ENCODE assay signal across 8 mouse cellular contexts in the genomic region with DNA sequence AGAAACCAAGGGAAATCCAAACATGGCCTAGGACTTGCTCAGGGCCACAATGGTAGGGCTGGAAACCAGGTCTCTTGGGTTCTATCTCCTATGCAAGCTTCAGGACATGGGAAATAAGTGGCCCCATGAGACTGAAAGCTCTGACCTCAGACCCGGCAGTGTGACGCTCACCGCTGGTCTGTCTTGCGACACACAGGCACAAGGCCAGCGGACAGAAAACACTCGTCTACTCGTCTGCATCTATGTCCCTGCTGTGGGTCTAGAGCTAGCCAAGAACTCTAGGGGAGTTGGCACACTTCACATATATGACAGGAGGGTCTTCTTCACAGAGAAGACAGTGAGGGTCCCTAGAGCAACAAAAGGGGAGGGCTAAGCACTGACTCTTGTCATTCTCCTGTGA. TPM values are rescaled to one million over a fixed set of nuclear protein-coding genes. Genes with fewer than 3 reads are reported as not detected.
DNase-seq lines count a peak whose midpoint lies in the region; ATAC-seq and TF ChIP-seq lines count a peak whose summit lies in the region.

No protein-coding gene starts in this region.

- TF ChIP-seq POLR2A in thymus, adult 2 months (IDR thresholded peaks at IDR 0.05; ENCODE audit: control insufficient read depth, extremely low read depth, insufficient read depth, low read length, poor library complexity) = no peak

- no peak overlapping the region for H3K9ac ChIP-seq in midbrain, embryonic 12.5 days (replicated peaks)

- 25% methylated on average over 7 of the region's 7 CpGs for WGBS in midbrain, embryonic 12.5 days
- WGBS in thymus, adult 2 months = 95% methylated on average over 7 of the region's 7 CpGs

- no peaks in the 10 kb centered on the region for H3K9me3 ChIP-seq in midbrain, embryonic 12.5 days

- no peaks in the 10 kb centered on the region for H3K27me3 ChIP-seq in midbrain, embryonic 12.5 days
- H3K27me3 ChIP-seq in thymus, adult 2 months (ENCODE audit: control insufficient read depth, insufficient read depth, low read length) = no peaks in the 10 kb centered on the region

- no peaks in the 10 kb centered on the region for H3K36me3 ChIP-seq in midbrain, embryonic 12.5 days
- no peaks in the 10 kb centered on the region for H3K36me3 ChIP-seq in thymus, adult 2 months (ENCODE audit: control insufficient read depth, insufficient read depth, low read length)

- no peak for DNase-seq in layer of hippocampus, adult 2 months (ENCODE audit: low spot score in 2 of 2)
- no peak for DNase-seq in layer of hippocampus, adult 8-10 months (ENCODE audit: low spot score in 2 of 2)
- peak; percentile 75 to 83 for DNase-seq in heart, adult 18-20 months
- peak; percentile 70 for DNase-seq in kidney, postnatal 14 days
- DNase-seq in ovary, adult 18-20 months (ENCODE audit: low spot score) = no peak
- no peak for DNase-seq in thymus, adult 2 months
- no peak for DNase-seq in layer of hippocampus, adult 9-10 months (ENCODE audit: low spot score)

- 0 out of 2 replicates have a peak overlapping the region, but pooled peaks have one; percentile 2 for H3K4me2 ChIP-seq in midbrain, embryonic 12.5 days (replicated peaks)

- TF ChIP-seq CTCF in layer of hippocampus, adult 2 months (conservative IDR thresholded peaks at IDR 0.05) = no peak
- no peak for TF ChIP-seq CTCF in thymus, adult 2 months (IDR thresholded peaks at IDR 0.05; ENCODE audit: borderline replicate concordance, control insufficient read depth, extremely low read depth, insufficient read depth, low read length, poor library complexity)

- H3K27ac ChIP-seq in layer of hippocampus, adult 2 months = peak overlapping the region; percentile 72
- H3K27ac ChIP-seq in midbrain, embryonic 12.5 days (replicated peaks) = peak overlapping the region; percentile 75
- no peak overlapping the region for H3K27ac ChIP-seq in thymus, adult 2 months (ENCODE audit: control insufficient read depth, insufficient read depth, low read length)

- H3K4me1 ChIP-seq in midbrain, embryonic 12.5 days = peaks cover 89% of the 10 kb centered on the region
- H3K4me1 ChIP-seq in thymus, adult 2 months (replicated peaks; ENCODE audit: control insufficient read depth, insufficient read depth, low read length) = peaks cover 24% of the 10 kb centered on the region

- ATAC-seq in midbrain, embryonic 12.5 days (ENCODE audit: low FRiP score, low read depth) = peak; percentile 21; the same call in 1 of the 2 replicates

- H3K4me3 ChIP-seq in layer of hippocampus, adult 2 months = no peak overlapping the region
- H3K4me3 ChIP-seq in midbrain, embryonic 12.5 days = no peak overlapping the region
- H3K4me3 ChIP-seq in thymus, adult 2 months (ENCODE audit: control insufficient read depth, insufficient read depth, low read length) = no peak overlapping the region

RNA-seq across cellular contexts. Expression of a gene that starts 10.7 kb away (rescaled TPM):
- 10 to 100 TPM; 28.4 to 29.4 TPM for total RNA-seq in layer of hippocampus, adult 2 months (2021)
- 10 to 100 TPM; 27.7 to 42.7 (median 35.3) TPM for total RNA-seq in layer of hippocampus, adult 8-10 months (2022)
- total RNA-seq in heart, adult 18-20 months (2021) = 100 to 1,000 TPM; 311 to 318 TPM
- polyA plus RNA-seq in midbrain, embryonic 12.5 days (2016; fragmentation: Nextera tagmentation; extraction: Ambion mirVana) = 69.5 and 76.4 TPM in 2 replicates
- polyA plus RNA-seq in thymus, adult 2 months (2012; rRNA removed) = 67.2 and 69.6 TPM in 2 replicates

RNA-seq across cellular contexts. Expression of a gene that starts 51.2 kb away (rescaled TPM):
- 10 to 100 TPM; 19.2 to 21.7 TPM for total RNA-seq in layer of hippocampus, adult 2 months (2021)
- 10 to 100 TPM; 13.5 to 17.6 (median 14.6) TPM for total RNA-seq in layer of hippocampus, adult 8-10 months (2022)
- total RNA-seq in heart, adult 18-20 months (2021) = 1 to 10 TPM in 1 of 2 experiments, under 1 TPM in 1; 0.20 to 1.1 TPM
- polyA plus RNA-seq in midbrain, embryonic 12.5 days (2016; fragmentation: Nextera tagmentation; extraction: Ambion mirVana) = 18.7 and 21.5 TPM in 2 replicates
- 0.78 and 0.98 TPM in 2 replicates for polyA plus RNA-seq in thymus, adult 2 months (2012; rRNA removed)

Comparison
In these comparisons a context has a peak if more than half of its experiments do, and no peak if none do; other contexts are left out.
1. DNase-seq: peak in heart, adult 18-20 months (2 of 2) and kidney, postnatal 14 days (single experiment); none in layer of hippocampus, adult 2 months (0 of 2), layer of hippocampus, adult 8-10 months (0 of 2), ovary, adult 18-20 months (single experiment), thymus, adult 2 months (single experiment) and layer of hippocampus, adult 9-10 months (single experiment).
2. RNA of a gene that starts 10.7 kb away (total RNA-seq): 311 to 318 TPM in heart, adult 18-20 months; 27.7 to 42.7 TPM in layer of hippocampus, adult 8-10 months and 28.4 to 29.4 TPM in layer of hippocampus, adult 2 months; every median in the first group is over 4 times any median in the second.
3. RNA of a gene that starts 51.2 kb away (total RNA-seq): 19.2 to 21.7 TPM in layer of hippocampus, adult 2 months and 13.5 to 17.6 TPM in layer of hippocampus, adult 8-10 months; 0.20 to 1.1 TPM in heart, adult 18-20 months; every median in the first group is over 4 times any median in the second.